Mouse (Mus musculus) urinary bladder, postnatal 14 days (tissue): ENCODE data around the gene Cbx8.

Experiments used
- DNase-seq: peaks from one replicate; pipeline ENCODE4 v3.0.0; 2021; ENCODE audit warnings: low spot score

Gene Cbx8

GRCm38 (mm10) chr11:119050361-119050760, 9.6 kb upstream of the Cbx8 start:
- DNase-seq = no peak

- DNase-seq = no peak
Observed at GRCm38 (mm10) chr11:119048133-119048510, 7.4 kb upstream of the Cbx8 start.

GRCm38 (mm10) chr11:119047261-119048132, 6.7 kb upstream of the Cbx8 start:
- DNase-seq = no peak

GRCm38 (mm10) chr11:119046601-119047245, 6.0 kb upstream of the Cbx8 start:
- DNase-seq = peak; percentile 75

- DNase-seq = peak; percentile 45
Observed at GRCm38 (mm10) chr11:119044551-119045337, 4.0 kb upstream of the Cbx8 start.

GRCm38 (mm10) chr11:119043761-119044550, 3.2 kb upstream of the Cbx8 start:
- no peak for DNase-seq

GRCm38 (mm10) chr11:119043273-119043540, 2.4 kb upstream of the Cbx8 start:
- DNase-seq = no peak

GRCm38 (mm10) chr11:119042466-119043272, 1.9 kb upstream of the Cbx8 start:
- no peak for DNase-seq

- no peak for DNase-seq
Observed at GRCm38 (mm10) chr11:119041750-119042465, 1.1 kb upstream of the Cbx8 start.

- DNase-seq = no peak
Observed at GRCm38 (mm10) chr11:119041325-119041716, 552 bp upstream of the Cbx8 start.

GRCm38 (mm10) chr11:119039732-119040512, 847 bp downstream of the Cbx8 start:
- DNase-seq = no peak

- DNase-seq = no peak
Observed at GRCm38 (mm10) chr11:119038744-119039484, 1.9 kb downstream of the Cbx8 start.

- DNase-seq = no peak
Observed at GRCm38 (mm10) chr11:119037780-119038401, 2.9 kb downstream of the Cbx8 start.

GRCm38 (mm10) chr11:119036934-119037779, 3.6 kb downstream of the Cbx8 start:
- peak; percentile 49 for DNase-seq

- DNase-seq = no peak
Observed at GRCm38 (mm10) chr11:119036447-119036846, 4.3 kb downstream of the Cbx8 start.

GRCm38 (mm10) chr11:119035686-119036165, 5.0 kb downstream of the Cbx8 start:
- DNase-seq = no peak

GRCm38 (mm10) chr11:119035094-119035685, 5.6 kb downstream of the Cbx8 start:
- DNase-seq = no peak
